8 mouse cellular contexts compared by ENCODE assay signal in genomic region chr8:94904450-94905175, GRCm38 (mm10). TPM values are rescaled to one million over a fixed set of nuclear protein-coding genes. Genes with fewer than 3 reads are reported as not detected.
DNase-seq lines count a peak whose midpoint lies in the region; ATAC-seq and TF ChIP-seq lines count a peak whose summit lies in the region.

No protein-coding gene starts in this region.

- no peak for TF ChIP-seq CTCF in forebrain, postnatal 0 days (IDR thresholded peaks at IDR 0.05; ENCODE audit: low read depth)
- no peak for TF ChIP-seq CTCF in stomach, postnatal 0 days (IDR thresholded peaks at IDR 0.05; ENCODE audit: low read depth)

- H3K4me1 ChIP-seq in forebrain, postnatal 0 days (ENCODE audit: insufficient read depth) = no peaks in the 10 kb centered on the region
- peaks cover 21% of the 10 kb centered on the region for H3K4me1 ChIP-seq in midbrain, embryonic 10.5 days
- H3K4me1 ChIP-seq in stomach, postnatal 0 days (replicated peaks; ENCODE audit: control insufficient read depth, insufficient read depth) = 0 out of 2 replicates have a peak, but pooled peaks cover 2% of the 10 kb centered on the region

- no peak for TF ChIP-seq EP300 in stomach, postnatal 0 days (optimal IDR thresholded peaks at IDR 0.05)

- 52% methylated on average over 11 of the region's 12 CpGs for WGBS in forebrain, postnatal 0 days
- 89% methylated on average over 12 of the region's 12 CpGs for WGBS in midbrain, embryonic 10.5 days
- WGBS in stomach, postnatal 0 days = 48% methylated on average over 11 of the region's 12 CpGs

- peak; percentile 73 for ATAC-seq in forebrain, postnatal 0 days
- ATAC-seq in stomach, postnatal 0 days (ENCODE audit: low FRiP score, low TSS enrichment) = no peak; the same call in 1 of the 2 replicates
- no peak for ATAC-seq in erythroid progenitor cell, adult 5-6 weeks (replicated peaks; ENCODE audit: low FRiP score, poor library complexity, severe bottlenecking)

- DNase-seq in layer of hippocampus, adult 11-12 months (ENCODE audit: low spot score) = peak; percentile 36
- DNase-seq in layer of hippocampus, adult 9-10 months (ENCODE audit: low spot score) = no peak
- DNase-seq in forebrain, postnatal 0 days = peak; percentile 66
- peak; percentile 83 for DNase-seq in heart, postnatal 25 days (ENCODE audit: low spot score)
- peak; percentile 51 to 70 for DNase-seq in left cerebral cortex, postnatal 14 days (ENCODE audit: low spot score in 2 of 2)
- DNase-seq in midbrain, embryonic 10.5 days (ENCODE audit: low spot score) = no peak
- DNase-seq in stomach, postnatal 0 days (ENCODE audit: low spot score) = peak; percentile 53

- 0 out of 2 replicates have a peak, but pooled peaks cover 3% of the 10 kb centered on the region for H3K36me3 ChIP-seq in forebrain, postnatal 0 days (ENCODE audit: insufficient read depth)
- H3K36me3 ChIP-seq in midbrain, embryonic 10.5 days = peaks cover 37% of the 10 kb centered on the region
- H3K36me3 ChIP-seq in stomach, postnatal 0 days (ENCODE audit: control insufficient read depth, insufficient read depth, low read length) = peaks cover 12% of the 10 kb centered on the region

- H3K9me3 ChIP-seq in forebrain, postnatal 0 days (ENCODE audit: low read length) = no peaks in the 10 kb centered on the region
- H3K9me3 ChIP-seq in midbrain, embryonic 10.5 days (replicated peaks) = no peaks in the 10 kb centered on the region
- H3K9me3 ChIP-seq in stomach, postnatal 0 days (ENCODE audit: control insufficient read depth, low read length) = no peaks in the 10 kb centered on the region

- H3K27ac ChIP-seq in forebrain, postnatal 0 days (ENCODE audit: low read depth, low read length) = no peak overlapping the region
- peak overlapping the region; percentile 28; the same call in 1 of the 2 replicates for H3K27ac ChIP-seq in midbrain, embryonic 10.5 days (replicated peaks)
- peak overlapping the region; percentile 58 for H3K27ac ChIP-seq in stomach, postnatal 0 days (replicated peaks)

- intact Hi-C loops in heart, postnatal 25 days (cut with DNase I) = loop anchor here (1.0 to 5.0 kb wide), 2 partner anchors 33 to 197 kb away; no protein-coding TSS in a partner anchor
- intact Hi-C loops in left cerebral cortex, postnatal 14 days (cut with DNase I) = loop anchor here (5.0 to 10.0 kb wide), 2 partner anchors 47 to 200 kb away; partner anchors contain the start of gene Polr2c

- no peak overlapping the region for H3K9ac ChIP-seq in forebrain, postnatal 0 days
- H3K9ac ChIP-seq in stomach, postnatal 0 days (ENCODE audit: low read length) = no peak overlapping the region

- no peak overlapping the region for H3K4me3 ChIP-seq in forebrain, postnatal 0 days (ENCODE audit: low read depth, low read length)
- no peak overlapping the region for H3K4me3 ChIP-seq in midbrain, embryonic 10.5 days
- H3K4me3 ChIP-seq in stomach, postnatal 0 days (ENCODE audit: low read depth, low read length) = no peak overlapping the region

- H3K4me2 ChIP-seq in forebrain, postnatal 0 days (ENCODE audit: low read depth) = no peak overlapping the region
- H3K4me2 ChIP-seq in stomach, postnatal 0 days (replicated peaks; ENCODE audit: low read depth) = no peak overlapping the region

- no peaks in the 10 kb centered on the region for H3K27me3 ChIP-seq in forebrain, postnatal 0 days (ENCODE audit: insufficient read depth, low read length)
- H3K27me3 ChIP-seq in midbrain, embryonic 10.5 days (ENCODE audit: low read depth, poor library complexity, severe bottlenecking) = peaks cover 7% of the 10 kb centered on the region; the same call in 1 of the 2 replicates
- no peaks in the 10 kb centered on the region for H3K27me3 ChIP-seq in stomach, postnatal 0 days (ENCODE audit: control insufficient read depth, insufficient read depth, low read length)

RNA-seq across cellular contexts. Expression of gene Ccdc102a, which starts 13.3 kb away (rescaled TPM):
- total RNA-seq in forebrain, postnatal 0 days (2014; rRNA removed) = 6.8 and 8.1 TPM in 2 replicates
- polyA plus RNA-seq in forebrain, postnatal 0 days (2015; fragmentation: Nextera tagmentation; extraction: Ambion mirVana) = 4.4 and 4.8 TPM in 2 replicates
- 1 to 10 TPM; 6.3 to 7.2 TPM for total RNA-seq in heart, postnatal 25 days (2021)
- total RNA-seq in left cerebral cortex, postnatal 14 days (2021) = 1 to 10 TPM; 2.0 to 2.4 TPM
- 13.0 and 13.1 TPM in 2 replicates for polyA plus RNA-seq in midbrain, embryonic 10.5 days (2016; fragmentation: Nextera tagmentation; extraction: Ambion mirVana)
- polyA plus RNA-seq in stomach, postnatal 0 days (2015; fragmentation: Nextera tagmentation; extraction: Ambion mirVana) = 12.0 and 12.7 TPM in 2 replicates
- not detected in 2 replicates for total RNA-seq in erythroid progenitor cell, adult 5-6 weeks (2015; ENCODE audit: low replicate concordance)
- total RNA-seq in erythroid progenitor cell, adult 5-6 weeks (2017; ENCODE audit: low replicate concordance) = 0.15 and 0.51 TPM in 2 replicates

RNA-seq across cellular contexts. Expression of gene Adgrg5, which starts 18.9 kb away (rescaled TPM):
- 0.10 TPM in 1 of 2 replicates, not detected in the other for total RNA-seq in forebrain, postnatal 0 days (2014; rRNA removed)
- polyA plus RNA-seq in forebrain, postnatal 0 days (2015; fragmentation: Nextera tagmentation; extraction: Ambion mirVana) = 0.06 and 0.12 TPM in 2 replicates
- total RNA-seq in heart, postnatal 25 days (2021) = under 1 TPM; 0.29 to 0.34 TPM
- not detected for total RNA-seq in left cerebral cortex, postnatal 14 days (2021)
- polyA plus RNA-seq in midbrain, embryonic 10.5 days (2016; fragmentation: Nextera tagmentation; extraction: Ambion mirVana) = 0.36 and 0.74 TPM in 2 replicates
- 0.15 and 0.27 TPM in 2 replicates for polyA plus RNA-seq in stomach, postnatal 0 days (2015; fragmentation: Nextera tagmentation; extraction: Ambion mirVana)
- not detected in 2 replicates for total RNA-seq in erythroid progenitor cell, adult 5-6 weeks (2015; ENCODE audit: low replicate concordance)
- 0.39 TPM in 1 of 2 replicates, not detected in the other for total RNA-seq in erythroid progenitor cell, adult 5-6 weeks (2017; ENCODE audit: low replicate concordance)

RNA-seq across cellular contexts. Expression of gene Dok4, which starts 28.5 kb away (rescaled TPM):
- total RNA-seq in forebrain, postnatal 0 days (2014; rRNA removed) = 123 and 171 TPM in 2 replicates
- 97.5 and 117 TPM in 2 replicates for polyA plus RNA-seq in forebrain, postnatal 0 days (2015; fragmentation: Nextera tagmentation; extraction: Ambion mirVana)
- total RNA-seq in heart, postnatal 25 days (2021) = 10 to 100 TPM; 17.5 to 21.4 TPM
- 10 to 100 TPM; 42.3 to 44.1 TPM for total RNA-seq in left cerebral cortex, postnatal 14 days (2021)
- polyA plus RNA-seq in midbrain, embryonic 10.5 days (2016; fragmentation: Nextera tagmentation; extraction: Ambion mirVana) = 11.3 and 14.5 TPM in 2 replicates
- polyA plus RNA-seq in stomach, postnatal 0 days (2015; fragmentation: Nextera tagmentation; extraction: Ambion mirVana) = 19.3 and 20.5 TPM in 2 replicates
- 12.2 and 13.0 TPM in 2 replicates for total RNA-seq in erythroid progenitor cell, adult 5-6 weeks (2015; ENCODE audit: low replicate concordance)
- total RNA-seq in erythroid progenitor cell, adult 5-6 weeks (2017; ENCODE audit: low replicate concordance) = 11.0 and 12.8 TPM in 2 replicates

RNA-seq across cellular contexts. Expression of gene Polr2c, which starts 47.4 kb away (rescaled TPM):
- total RNA-seq in forebrain, postnatal 0 days (2014; rRNA removed) = 59.5 and 82.7 TPM in 2 replicates
- 101 and 119 TPM in 2 replicates for polyA plus RNA-seq in forebrain, postnatal 0 days (2015; fragmentation: Nextera tagmentation; extraction: Ambion mirVana)
- total RNA-seq in heart, postnatal 25 days (2021) = 10 to 100 TPM; 57.5 to 64.3 TPM
- 10 to 100 TPM; 52.0 to 60.5 TPM for total RNA-seq in left cerebral cortex, postnatal 14 days (2021)
- polyA plus RNA-seq in midbrain, embryonic 10.5 days (2016; fragmentation: Nextera tagmentation; extraction: Ambion mirVana) = 163 and 176 TPM in 2 replicates
- polyA plus RNA-seq in stomach, postnatal 0 days (2015; fragmentation: Nextera tagmentation; extraction: Ambion mirVana) = 70.4 and 72.7 TPM in 2 replicates
- total RNA-seq in erythroid progenitor cell, adult 5-6 weeks (2015; ENCODE audit: low replicate concordance) = 34.0 and 42.2 TPM in 2 replicates
- total RNA-seq in erythroid progenitor cell, adult 5-6 weeks (2017; ENCODE audit: low replicate concordance) = 17.5 and 40.3 TPM in 2 replicates

Comparison
In these comparisons a context has a peak if more than half of its experiments do, and no peak if none do; other contexts are left out.
1. DNase-seq: peak in layer of hippocampus, adult 11-12 months (single experiment), forebrain, postnatal 0 days (single experiment), heart, postnatal 25 days (single experiment), left cerebral cortex, postnatal 14 days (2 of 2) and stomach, postnatal 0 days (single experiment); none in layer of hippocampus, adult 9-10 months (single experiment) and midbrain, embryonic 10.5 days (single experiment).